Mouse (Mus musculus) cortical plate, adult 2 months (tissue): ENCODE results near the gene Abtb1.

Source experiments
- CTCF ChIP-seq: fragments of 200-500 bp; IDR thresholded peaks from 2 replicates; pipeline ENCODE4 v1.5.1; 2011; ENCODE audit warnings: mild to moderate bottlenecking, control low read depth, low read length; ENCODE audit not compliant: insufficient read depth; ENCODE audit errors: extremely low read depth
- POLR2A ChIP-seq: fragments of 200-500 bp; IDR thresholded peaks from 2 replicates; pipeline ENCODE4 v1.6.1; 2011; ENCODE audit warnings: mild to moderate bottlenecking, low read length, control low read depth; ENCODE audit not compliant: insufficient read depth; ENCODE audit errors: extremely low read depth

- TF ChIP-seq POLR2A (no peak), CTCF (no peak)
Observed at GRCm38 (mm10) chr6:88884690-88885089, 42.9 kb upstream of the Abtb1 start.
